Mouse (Mus musculus) cerebellum, postnatal 10 days (tissue): Measurements from ENCODE around the gene Ctrb1.

Experiments used
- DNase-seq, 2 experiments: peaks; one replicate each; pipeline ENCODE4 v3.0.0; 2021; ENCODE audit warnings: mixed read lengths in 2 of 2

Gene Ctrb1

DNA sequence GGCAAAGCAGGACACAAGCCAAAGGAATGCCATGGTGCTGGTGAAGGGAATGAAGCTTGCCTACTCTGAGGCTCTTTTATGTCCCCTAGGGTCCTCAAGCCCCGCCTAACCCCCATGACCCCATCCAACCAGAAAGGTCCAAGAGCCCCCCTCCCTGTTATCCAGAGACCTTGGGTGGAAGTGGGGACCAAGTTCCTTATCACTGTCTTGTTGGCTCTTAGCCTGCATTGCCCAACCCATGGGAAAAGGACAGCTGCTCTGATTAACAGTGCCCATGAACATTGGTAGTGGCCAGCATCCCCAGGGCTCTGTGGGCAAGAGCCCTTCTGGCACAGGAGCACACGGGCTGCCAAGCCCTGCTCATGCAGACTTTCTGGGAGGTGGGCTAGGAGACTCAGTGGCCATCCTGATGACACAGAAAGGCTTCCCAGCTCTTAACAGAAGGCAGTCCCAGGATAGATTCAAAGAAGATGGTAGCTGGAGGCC is at the start of gene Ctrb1:
Ctrb1 (minus strand) TSS at position 51 of the 486 bp plus-strand sequence.
- DNase-seq, result peak in 1 of 2 experiments; percentile 39

DNA sequence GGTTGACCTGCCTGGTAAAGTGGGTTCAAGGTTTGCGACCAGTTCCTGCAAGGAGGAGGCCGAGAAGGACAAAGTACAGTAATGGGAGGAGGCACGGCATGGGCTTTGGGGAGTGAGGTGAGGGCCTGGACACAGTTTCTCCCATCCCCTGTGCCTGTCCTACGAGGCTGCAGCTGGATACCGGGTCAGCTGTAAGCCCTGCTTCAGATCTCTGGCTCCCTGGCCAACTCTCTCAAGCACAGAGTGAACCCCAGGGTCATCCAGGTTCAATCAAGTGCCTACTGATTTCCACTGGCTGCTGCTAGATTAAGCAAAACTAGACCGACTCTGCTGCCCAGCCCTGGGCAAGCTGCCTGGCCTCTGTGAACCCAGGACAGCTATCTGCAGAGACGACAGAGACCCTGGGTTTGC is 49.5 kb upstream of the Ctrb1 start:
- peak; percentile 47 to 48 for DNase-seq

DNA sequence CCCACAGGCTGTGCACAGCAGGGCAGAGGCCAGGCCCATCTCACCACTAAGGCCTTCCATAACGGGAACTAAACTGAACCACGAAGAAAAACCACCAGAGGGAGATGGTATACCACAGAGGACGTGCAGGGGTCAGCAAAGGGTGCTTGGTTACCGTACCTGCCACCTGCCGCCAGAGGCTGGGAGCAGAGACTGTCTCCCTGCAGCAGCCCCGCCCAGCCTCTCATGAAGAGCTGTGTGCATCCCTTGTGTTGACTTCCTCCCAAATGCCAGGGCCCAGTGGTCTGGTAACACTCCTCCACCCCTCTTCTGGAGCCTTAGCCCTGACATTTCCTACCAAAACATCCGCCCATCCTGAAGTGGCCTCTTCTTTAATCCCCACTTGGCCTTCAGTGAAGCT is 48.8 kb upstream of the Ctrb1 start:
- peak; percentile 24 to 48 for DNase-seq

DNA sequence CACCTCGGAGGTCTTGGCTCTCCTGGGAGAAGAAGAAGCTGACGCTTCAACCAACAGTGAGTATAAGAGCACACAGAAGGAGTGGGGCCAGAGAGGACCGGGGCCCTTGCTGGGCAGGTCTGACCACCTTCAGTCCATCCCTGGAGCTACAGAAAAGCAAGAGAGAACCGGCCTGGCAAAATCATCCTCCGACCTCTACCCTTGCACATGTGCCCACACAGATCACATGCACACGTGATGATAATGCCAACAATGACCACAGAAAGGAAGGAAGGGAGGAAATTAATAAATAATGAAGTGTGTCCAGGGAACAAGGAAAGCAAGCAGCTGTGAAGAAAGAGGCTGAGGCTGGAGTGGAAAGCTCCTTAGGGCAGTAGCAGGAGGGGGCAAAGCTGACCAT is 48.1 kb upstream of the Ctrb1 start:
- no peak for DNase-seq

DNA sequence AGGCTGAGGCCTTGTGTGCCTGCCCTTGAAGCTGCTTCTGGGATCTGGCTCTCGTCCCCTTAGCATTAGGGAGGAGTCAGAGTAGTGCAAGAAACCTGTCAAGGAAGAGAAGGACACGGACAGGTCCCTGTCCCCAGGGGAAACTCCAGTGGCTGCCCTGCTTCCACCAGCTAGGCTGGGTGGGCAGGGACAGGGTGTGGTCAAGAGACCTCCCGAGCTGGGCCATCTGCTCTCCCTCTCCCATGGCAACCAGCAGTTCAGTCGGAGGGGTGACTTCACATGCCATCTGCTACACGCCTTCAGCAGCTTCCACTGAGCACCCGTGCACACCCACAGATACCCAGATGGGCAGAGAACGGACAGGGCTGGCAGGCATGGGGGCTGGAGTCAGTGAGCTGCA is 45.5 kb upstream of the Ctrb1 start:
- DNase-seq, result peak; percentile 75 to 85

DNA sequence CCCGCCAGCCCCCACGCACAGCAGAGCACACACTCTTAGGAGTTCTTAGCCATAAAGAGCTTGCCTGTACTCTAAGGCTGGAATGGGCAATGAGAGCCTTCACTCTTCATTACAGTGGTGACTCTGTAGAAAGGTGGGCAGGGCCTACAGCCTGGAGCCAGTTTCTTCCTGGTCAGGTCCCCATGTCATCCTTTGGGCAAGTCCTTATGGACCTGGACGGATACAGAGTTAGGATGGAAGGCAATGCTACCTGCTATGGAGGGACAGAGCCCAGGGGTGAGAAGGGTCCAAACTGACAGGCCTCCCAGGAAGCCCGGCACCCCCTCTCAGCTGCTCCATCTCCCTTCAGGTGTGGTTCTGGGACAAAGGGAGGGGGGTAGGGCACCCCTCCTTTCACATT is 45.0 kb upstream of the Ctrb1 start:
- peak in 1 of 2 experiments; percentile 37 for DNase-seq

DNA sequence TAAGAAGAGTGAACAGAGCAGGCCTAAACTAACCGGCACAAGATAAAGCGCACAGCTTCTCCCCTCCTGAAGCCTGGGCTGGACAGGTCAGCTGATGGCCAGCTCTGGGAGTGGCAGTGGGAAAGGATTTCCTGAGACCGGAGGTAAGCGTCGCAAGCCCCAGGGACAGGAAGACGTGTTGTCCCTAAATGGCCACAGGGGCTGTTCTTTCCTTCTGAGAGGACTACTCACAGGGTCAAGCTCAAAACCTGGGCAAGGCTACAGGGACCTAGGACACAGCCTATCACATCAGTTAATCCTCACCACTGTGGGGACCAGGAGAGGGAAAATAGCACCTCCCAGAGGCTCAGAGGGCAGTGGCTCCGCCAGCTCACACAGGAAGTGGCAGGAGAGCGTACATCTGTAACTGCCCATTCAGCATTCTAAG is 44.5 kb upstream of the Ctrb1 start:
- no peak for DNase-seq

DNA sequence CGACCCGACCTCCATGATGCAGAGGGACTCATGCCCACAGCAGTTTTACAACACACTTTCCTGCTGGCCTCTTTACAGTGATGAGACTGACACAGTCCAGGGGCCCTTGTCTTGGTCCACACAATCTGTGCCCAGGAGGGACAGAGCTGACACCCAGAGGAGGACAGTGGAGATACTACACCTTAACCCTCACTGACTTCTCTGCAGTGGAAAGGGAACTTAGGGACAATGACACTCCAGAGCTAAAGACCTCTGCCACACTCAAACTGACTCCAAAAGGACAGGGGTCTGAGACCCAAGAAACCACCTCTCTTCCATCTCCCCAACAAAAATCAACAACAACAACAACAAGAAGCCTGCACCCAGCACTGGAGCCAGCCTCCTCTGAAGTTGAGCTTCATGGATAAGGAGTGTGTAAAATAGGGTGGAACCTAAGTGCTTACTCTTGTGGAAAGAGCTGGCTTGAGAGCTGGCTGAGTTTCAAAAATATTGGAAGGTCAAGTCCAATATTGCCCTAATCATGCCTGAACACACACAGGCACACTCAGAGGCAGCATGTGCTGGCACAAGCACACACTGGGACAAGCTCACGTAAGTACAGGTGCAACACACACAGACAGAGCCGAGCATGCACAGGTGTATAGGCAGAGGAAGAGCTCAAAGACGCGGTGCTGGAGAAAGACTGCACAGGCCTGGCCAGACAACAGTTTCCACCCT is 43.6 kb upstream of the Ctrb1 start:
- DNase-seq, result no peak

DNA sequence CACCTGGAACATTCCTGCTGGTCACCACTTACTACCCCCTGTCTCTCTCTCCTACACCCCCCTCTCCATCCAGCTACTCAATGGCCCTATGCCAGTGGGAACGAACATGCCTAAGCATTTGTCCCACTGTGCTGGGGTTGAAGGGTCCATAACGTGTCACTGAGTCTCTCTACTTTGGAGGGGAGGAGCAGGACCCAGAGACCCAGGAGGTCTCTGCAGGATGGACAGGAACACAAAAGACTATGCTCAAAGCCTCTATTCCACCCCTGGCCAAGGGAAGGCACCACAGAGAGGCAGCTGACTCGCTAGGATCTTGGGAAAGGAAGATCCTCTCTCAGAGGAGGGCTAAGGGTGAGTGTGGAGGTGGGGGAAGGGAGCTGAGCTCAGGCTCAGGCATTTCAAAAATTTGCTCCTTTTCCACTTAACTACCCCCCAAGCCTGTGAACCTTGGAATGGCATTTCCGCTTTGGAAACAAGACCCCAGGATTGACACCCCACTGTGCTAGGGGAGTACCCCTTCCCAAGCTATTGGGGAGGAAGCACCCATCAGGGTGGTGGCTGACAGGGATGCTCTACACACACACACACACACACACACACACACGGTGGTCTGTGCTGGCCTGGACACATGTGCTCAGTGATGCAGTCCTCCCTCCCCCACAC is 42.9 kb upstream of the Ctrb1 start:
- peak; percentile 30 to 32 for DNase-seq

DNA sequence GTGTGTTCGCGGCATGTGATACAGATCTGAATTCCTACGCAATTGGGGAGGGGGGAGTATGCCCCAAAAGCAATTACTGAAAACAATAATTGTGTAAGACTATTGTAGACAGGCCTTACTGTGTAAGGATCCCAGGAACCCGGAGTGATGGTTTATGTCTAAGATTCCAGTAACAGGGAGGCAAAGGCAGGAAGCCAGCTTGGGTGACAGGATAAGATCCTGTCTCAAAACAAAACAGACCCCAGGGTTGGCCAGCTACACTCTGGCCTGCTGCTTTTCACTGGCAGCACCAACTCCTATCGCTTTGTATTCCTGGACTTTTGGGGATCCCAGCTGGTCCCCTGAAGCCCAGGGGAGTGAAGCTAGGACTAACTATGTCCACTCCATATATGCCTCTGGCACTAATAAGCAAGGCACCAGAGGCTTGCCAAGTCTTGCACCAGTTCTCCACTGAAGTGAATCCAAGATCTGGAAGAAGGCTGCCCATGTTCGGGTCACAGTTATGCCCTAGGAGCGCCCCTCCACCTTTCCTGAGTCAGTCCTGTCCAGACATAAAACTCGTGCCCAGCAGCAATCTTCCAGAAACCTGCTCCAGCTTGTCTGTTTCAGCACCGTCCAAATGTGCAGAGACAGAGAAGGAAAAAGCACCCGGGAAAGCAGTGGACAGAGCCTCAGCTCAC is 41.7 kb upstream of the Ctrb1 start:
- DNase-seq, result peak; percentile 51 to 53

DNA sequence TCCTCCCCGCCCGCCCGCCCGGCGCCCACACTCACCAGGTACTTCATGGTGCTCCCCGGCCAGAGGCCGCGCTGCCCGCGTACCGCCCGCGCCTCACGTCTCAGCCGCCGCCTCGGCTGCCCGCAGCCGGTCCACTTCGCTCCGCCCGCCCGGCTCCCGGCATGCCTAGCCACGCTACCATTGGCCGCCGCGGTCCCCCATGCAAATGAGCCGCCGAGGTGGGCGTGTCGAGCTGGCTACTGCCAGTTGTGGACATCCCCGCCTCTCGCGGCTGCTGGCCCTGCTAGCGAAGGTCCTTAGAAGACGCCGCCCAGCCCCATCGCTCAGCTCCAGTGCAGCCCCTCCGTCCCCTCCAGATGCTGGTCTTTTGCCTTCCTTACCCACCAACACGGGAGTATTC is 41.2 kb upstream of the Ctrb1 start:
- DNase-seq, result peak; percentile 97 to 98

DNA sequence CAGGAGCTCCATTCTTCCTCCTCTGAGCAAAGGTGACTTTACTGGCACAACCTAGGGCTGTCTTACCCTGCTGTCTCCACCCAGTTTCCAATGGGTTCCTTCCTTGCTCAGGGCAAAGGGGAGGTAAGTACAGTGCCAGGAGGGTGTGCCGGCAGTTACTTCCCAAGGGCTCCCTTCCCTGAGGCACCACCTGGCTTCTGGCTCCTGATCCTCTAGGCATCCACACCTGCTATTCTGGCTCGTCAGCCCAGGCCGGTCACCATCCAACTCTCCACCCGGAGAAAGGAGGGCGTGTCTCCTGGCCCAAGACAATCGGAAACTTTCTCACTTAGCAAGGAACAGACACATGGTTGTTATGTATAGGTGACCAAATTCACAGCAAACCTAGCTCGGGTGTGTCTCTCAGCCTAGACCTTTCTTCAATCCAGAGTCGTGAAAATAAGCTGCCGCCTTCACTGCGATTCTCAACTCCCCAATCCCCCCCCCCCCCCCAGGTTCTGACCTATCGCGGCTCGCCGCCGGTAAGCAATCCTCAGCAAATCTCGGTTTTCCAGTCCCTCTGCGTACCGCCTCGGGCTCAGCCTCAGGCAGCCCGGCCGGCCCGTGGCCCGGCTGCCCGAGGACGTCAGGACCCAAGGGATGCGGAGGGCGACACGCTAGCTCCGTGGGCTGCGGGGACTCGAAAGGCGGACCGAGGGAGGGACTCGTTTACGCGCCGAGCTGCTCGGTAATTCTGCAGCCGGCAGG is 40.6 kb upstream of the Ctrb1 start:
- peak; percentile 41 to 52 for DNase-seq

DNA sequence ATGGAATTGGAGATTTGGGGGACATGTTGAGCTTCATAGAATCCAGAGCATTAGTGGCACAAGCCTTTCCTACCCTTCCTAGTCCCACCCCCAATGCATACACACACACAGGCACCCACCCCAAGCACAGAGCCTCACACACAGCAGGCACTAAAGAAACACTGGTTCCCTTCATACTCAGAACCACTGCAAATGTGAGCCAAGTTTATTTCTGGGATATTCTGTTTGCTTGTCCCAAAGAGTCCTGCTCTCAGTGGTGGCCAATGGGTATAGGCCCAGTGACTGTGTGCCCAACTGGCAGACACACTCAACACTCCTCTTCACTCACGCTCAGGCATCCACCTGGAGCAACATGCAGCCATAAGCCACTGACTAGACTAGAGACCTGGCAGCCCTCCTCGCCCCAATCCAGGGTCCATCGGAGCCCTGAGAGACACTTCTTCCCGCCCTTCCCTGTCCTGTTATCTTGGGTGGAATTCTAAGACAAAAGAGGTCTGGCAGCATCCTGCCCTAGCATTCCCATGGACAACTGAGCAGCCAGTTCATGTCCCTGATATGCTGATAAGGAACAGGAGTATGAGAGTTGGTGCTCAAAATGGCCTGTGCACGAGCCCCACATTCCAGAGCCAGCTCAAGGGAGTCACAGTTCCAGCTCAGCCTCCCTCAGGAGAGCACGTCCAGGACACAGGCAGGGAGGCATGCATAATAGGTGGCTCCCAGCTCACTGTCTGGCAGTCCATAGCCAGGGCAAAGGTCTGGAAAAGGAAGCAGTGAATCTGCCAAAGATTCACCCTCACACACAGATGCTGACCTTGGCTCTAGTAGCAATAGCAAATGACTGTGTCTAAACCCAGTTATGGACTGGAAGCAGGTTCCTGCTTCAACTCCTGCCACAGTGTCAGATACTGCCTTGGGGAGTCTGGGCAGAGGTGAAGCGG is 38.7 kb upstream of the Ctrb1 start:
- peak in 1 of 2 experiments; percentile 25 for DNase-seq

DNA sequence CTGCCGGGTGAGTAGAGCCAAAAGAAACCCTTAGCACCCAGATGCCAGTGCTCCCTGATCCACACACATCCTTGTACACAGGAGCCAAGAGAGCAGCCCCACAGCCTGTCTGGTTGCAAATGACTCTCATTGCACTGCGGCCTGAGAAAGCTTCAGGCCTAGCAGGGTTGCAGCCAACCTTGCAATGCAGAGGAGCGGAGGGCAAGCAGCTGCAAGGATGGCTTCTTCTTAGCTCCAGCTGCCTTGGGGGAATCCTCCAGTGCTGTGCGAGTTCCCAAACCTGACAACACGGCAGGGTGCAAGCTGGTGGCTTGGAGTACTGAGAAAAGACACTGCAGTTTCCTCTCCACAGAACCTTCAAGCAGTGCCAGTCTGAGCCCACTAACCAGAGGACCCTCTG is 37.7 kb upstream of the Ctrb1 start:
- DNase-seq, result peak in 1 of 2 experiments; percentile 13

DNA sequence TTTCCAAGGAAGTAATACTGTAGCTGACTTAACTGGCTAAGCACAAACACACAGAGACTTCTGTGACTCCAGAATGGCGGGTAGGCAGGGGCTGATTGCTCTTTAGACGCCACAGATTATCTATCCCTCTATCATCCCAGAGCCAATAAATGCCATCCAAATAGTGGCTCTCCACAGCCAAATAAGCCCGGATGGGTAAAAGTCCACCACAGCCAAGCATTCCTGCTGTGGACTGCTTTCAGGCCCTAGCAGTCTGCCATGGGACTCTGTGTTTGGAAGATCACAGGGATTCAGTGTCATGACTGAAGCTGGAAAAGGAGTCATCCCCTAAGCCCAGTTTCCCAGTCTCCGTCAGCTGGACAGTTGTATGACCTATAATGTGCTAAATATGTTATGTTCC is 36.7 kb upstream of the Ctrb1 start:
- DNase-seq, result no peak

DNA sequence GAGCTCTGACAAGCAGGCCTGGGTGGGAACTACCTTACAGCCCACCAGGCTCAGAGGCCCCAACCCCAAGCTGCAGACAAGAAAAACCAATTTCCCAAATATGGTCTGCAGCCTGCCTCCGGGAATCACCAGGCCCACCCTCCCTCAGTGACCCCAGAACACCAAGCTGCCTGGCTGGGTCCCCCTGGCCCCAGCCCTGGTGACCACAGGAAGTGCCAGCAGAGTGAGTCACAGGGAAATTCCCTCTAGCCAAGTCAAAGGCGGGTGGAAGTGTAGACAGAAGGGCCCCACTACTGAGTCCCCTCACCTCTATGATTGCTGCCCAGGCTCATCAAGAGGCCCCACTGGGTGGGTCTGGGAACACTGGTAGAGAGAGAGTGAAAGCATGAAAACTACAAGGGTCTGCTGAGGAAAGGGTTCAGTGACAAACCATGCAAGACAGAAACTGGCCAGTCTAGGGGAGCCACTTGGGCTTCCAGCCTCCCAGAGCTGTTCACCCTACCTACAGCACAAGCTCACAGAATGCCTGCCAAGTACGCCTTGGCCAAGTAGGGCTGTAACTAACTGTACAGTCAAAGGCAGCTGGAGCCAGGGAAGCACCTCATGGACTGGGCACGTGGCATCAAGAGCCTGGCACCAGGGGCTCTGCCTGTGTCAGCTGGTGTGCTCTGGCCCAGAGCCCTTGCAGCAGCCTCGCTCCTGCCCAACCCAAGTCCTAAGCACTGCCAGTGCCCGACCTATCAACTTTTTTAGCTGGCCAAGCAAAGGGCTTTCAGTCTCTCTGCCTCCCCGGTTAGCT is 35.5 kb upstream of the Ctrb1 start:
- DNase-seq, result peak; percentile 77 to 88

DNA sequence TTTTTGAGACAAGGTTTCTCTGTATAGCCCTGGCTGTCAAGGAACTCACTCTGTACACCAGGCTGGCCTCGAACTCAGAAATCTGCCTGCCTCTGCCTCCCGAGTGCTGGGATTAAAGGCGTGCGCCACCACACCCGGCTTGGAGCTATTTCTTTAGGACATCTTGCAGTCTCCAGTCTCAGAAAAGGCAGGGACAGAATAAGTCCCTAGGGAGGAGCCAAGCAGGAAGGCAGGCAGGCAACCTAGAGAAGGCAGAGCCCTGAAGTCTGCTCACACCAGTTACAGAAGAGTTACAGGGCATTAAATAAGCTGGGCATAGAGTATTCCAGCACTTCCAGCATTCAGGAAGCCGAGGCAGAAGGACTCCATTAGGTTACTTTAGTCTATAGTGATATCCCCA is 34.5 kb upstream of the Ctrb1 start:
- no peak for DNase-seq

DNA sequence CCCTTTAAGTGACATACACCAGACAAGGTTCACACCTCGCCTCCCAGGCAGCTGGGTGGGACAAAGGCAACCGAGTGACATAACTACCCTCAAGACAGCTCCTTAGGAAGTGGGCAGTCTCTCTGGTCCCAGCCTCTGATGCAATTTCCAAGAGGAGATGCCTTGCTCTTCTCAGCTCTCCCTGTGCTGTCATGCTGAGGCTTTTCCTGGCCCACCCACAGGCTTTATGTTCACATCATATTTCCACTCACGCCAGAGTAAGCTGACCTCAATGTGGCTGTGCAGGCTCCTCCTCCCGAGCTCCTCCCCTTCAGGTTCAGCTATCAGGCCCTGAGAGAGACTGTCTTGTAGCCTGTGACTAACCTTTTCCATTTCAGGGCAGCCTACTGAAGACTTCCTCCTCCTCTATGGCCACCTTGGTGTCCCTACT is 29.3 kb upstream of the Ctrb1 start:
- no peak for DNase-seq

DNA sequence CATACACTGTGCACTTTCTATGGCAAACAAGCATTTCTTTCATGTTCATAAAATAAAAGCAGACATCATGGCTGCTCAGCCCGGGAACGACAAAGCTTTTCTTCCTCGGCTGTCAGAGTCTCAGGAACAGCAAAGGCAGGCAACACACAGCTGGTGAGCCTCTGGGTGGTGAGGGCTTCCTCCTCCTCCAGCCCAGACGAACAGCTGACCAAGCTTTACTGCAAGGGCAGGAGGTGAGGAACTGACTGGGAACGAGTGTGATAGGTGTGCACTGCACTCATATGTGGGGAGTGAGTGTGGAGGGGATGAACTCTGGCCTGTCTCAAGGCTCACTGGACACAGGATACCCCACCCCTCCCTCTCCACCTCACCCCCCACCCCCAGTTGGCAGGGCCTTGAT is 28.1 kb upstream of the Ctrb1 start:
- peak in 1 of 2 experiments; percentile 13 for DNase-seq

DNA sequence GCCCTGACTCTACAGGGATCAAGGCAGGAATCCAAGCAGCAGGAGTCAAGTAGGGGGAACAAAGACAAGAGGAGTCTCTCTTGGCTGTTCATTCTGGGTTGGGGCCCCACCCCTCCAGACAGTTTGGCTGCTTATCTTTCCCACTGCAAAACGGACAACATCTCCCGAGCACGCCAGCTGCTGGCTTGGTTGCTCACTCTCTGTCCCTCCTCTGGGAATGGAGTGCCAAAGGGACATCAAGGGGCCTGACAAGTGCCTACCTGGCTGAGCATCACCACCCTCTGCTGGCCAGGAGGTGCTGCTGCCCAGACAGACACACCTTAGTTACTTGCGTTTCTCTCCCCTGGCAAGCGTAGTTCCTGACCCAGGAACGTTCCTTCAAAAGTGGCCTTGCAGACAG is 27.1 kb upstream of the Ctrb1 start:
- peak; percentile 64 to 69 for DNase-seq

DNA sequence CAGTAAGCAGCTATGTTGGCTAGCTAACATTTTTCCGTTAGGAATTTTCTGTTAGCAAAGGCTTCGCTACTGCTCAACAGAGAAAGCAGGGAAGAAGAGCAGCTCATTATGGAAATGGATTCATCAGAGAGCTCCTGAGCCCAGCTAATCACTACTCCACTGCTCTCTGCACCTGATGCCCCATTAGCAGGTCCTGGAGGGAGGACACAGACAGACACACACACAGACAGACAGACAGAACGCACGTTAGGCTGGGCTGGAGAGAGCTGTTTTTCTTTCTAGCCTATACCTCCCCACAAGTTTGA is 26.6 kb upstream of the Ctrb1 start:
- DNase-seq, result no peak
